Mouse (Mus musculus): ENCODE measurements around the gene Hipk1.
A peak's percentile ranks its signal among the peaks of the same experiment; 100 is the strongest.
"Not testable (repeated sequence)": the region's sequence is repeated elsewhere in the genome, so short reads cannot be mapped to it uniquely, and the experiment has no call there.

Hipk1 gene

GRCm38 (mm10) chr3:103791230-103792110 is at the start of gene Hipk1:
Gene Hipk1 (minus strand): TSS chr3:103791563.
- peak; percentile 93 for DNase-seq (ENCODE audit: low spot score)

GRCm38 (mm10) chr3:103840946-103841345 is 49.6 kb upstream of the Hipk1 start:
- DNase-seq (ENCODE audit: low spot score) = not testable (repeated sequence)

- not testable (repeated sequence) for DNase-seq (ENCODE audit: low spot score)
These were observed 48.8 kb upstream of the Hipk1 start for GRCm38 (mm10) chr3:103840195-103840594.

- no peak for DNase-seq (ENCODE audit: low spot score)
These were observed 48.3 kb upstream of the Hipk1 start for GRCm38 (mm10) chr3:103839711-103840110.

- DNase-seq (ENCODE audit: low spot score) = no peak
These were observed 45.1 kb upstream of the Hipk1 start for GRCm38 (mm10) chr3:103836453-103836852.

DNA sequence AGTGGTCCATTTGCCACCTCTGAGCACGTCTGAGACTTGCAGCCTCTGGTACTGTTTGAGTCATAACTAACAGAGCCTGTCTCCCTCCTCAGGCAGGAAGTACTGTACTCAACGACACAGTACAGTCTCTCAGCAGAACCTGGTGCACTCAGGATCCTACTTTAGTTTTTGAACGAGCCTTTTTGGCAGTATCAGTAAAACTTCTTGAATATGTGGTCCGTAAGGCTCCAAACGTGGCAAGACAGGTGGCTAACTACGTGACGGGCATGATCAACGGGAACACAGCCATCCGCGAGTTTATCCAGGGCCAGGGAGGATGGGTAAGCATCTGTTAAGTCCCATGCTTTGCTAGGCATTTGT is 44.6 kb upstream of the Hipk1 start:
- no peak for DNase-seq (ENCODE audit: low spot score)

DNA sequence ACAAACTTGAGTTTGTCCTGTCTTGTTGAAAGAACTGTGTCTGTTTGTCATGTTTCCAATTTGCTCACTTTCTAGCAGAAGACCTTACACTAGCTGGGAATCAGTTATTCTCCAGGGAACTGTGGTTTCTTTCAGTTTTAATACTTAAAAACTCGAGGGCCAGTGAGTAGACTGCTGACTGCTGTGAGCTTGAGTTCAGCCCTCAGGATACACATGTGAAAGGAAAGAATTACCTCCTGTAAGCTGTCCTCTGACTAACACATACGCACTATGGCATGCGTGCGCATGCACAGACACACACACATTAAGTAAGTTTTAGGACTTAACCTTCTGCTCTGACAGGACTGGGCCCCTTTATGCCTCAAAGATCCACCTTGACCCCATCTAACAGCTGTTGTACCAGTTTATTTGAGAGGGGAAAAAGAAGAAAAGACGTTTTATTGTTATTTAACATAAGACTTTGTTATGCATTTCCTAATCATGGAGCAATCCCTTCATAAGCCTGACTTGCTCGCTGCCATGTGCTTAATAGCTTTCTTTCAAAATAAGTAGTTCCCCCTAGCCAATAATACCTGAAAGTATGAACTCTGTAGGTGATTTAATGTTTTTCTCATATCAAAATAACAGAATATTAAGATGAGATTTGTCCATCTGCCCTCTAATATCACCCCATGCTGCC is 44.0 kb upstream of the Hipk1 start:
- no peak for DNase-seq (ENCODE audit: low spot score)

GRCm38 (mm10) chr3:103834001-103834400 is 42.6 kb upstream of the Hipk1 start:
- DNase-seq (ENCODE audit: low spot score) = no peak

DNA sequence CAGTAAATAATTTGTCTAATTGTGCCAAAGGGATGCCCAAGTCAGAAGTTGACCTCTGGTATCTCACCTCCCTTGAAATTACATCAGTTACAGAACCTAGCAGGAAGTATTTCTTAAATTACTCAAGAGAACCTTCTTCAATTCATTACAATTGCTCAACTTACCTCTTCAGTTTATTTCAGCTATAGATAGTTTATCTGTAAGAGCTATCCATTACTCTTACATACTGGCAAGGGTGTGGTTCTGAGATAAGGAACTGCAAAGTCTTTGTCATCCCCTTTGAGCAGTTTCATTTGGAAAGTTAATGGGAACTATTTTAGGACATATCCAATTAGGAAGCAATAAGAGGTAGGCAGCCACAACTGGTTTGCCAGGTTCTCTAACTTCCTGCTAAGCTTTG is 41.1 kb upstream of the Hipk1 start, which contains the start of gene Bcl2l15:
Gene Bcl2l15 (plus strand): TSS at position 176 of the 400 bp plus-strand sequence.
- no peak for DNase-seq (ENCODE audit: low spot score)

GRCm38 (mm10) chr3:103831146-103831545 is 39.8 kb upstream of the Hipk1 start:
- no peak for DNase-seq (ENCODE audit: low spot score)

DNA sequence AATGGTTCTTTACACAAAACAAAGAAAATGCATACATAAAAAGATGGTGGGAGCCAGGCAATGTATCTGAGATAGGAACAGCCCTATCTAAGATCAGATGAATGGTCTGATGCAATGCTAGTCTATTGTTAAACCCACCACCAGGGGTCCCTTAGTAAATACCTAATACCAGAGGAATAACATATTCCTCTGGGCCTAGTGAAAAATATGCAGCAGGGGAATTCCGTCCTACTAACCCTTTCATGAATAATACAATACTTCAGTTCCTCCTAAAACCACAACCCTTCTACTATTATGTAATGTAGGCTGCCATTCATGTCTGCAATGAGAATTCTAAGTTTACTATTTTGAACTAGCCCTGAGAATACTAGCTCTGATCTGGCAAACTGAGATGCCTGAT is 39.3 kb upstream of the Hipk1 start:
- DNase-seq (ENCODE audit: low spot score) = not testable (repeated sequence)

DNA sequence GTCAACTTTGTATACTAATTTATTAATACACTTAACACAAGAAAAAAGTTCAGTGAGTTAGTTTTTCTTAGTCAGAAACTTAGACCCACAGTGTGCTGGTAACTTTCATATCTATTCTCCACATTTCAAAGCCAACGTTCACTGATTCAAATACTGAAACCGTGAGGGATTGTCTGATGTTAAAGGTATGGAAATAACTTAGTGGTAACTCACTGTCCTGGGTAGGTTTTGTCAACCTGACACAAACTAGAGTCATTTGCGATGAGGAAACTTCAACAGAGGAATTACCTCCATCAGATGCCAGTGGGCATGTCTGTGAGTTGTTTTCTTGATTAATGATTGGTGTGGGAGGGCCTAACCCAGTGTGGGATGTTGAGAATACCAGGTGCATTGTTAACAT is 37.7 kb upstream of the Hipk1 start:
- DNase-seq (ENCODE audit: low spot score) = no peak

DNA sequence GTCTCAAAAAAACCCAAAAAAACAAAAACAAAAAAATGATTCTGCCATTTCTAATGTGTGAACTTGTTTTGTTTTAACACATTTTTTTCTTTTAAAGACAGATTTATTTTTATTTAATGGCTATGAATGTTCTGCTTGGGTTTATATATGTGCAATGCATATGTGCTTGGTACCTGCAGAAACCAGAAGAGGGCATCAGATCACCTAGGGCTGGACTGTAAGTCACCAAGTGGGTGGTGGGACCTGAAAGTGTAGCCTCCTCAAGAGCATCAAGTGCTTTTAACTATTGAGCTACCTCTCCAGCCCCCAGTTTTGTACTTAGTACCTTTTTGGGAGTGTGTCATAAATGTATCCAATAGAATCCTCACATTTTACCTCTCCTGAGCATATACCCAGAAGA is 36.2 kb upstream of the Hipk1 start:
- DNase-seq (ENCODE audit: low spot score) = no peak

GRCm38 (mm10) chr3:103810967-103811366 is 19.6 kb upstream of the Hipk1 start:
- DNase-seq (ENCODE audit: low spot score) = no peak

GRCm38 (mm10) chr3:103809799-103810150 is 18.4 kb upstream of the Hipk1 start:
- no peak for DNase-seq (ENCODE audit: low spot score)

- DNase-seq (ENCODE audit: low spot score) = peak; percentile 97
These were observed 17.8 kb upstream of the Hipk1 start, which contains the start of the genes Dclre1b, Ap4b1 and Gm43064 for GRCm38 (mm10) chr3:103808891-103809798. Gene Dclre1b (minus strand): TSS chr3:103809444. Gene Ap4b1 (plus strand): TSS chr3:103809520. Gene Gm43064 (plus strand): TSS chr3:103809573.

DNA sequence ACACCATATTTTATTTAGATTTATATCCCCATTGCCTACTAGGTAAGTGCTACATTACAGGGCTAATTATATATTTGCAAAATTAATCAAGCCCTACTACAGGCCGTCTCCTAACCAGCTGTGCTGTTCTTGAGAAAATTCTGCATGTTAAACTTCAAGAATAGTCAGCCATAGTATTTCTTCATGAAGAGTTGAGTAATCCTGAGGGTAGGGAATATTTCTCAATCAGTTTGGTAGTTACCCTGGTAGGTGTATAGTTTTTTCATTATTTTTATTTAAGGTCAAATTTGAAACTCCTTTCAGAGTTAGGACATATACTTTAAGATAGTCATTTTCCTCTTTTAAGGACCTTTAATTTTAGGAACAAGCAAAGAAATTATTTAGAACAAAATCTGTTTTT is 14.3 kb upstream of the Hipk1 start:
- no peak for DNase-seq (ENCODE audit: low spot score)

DNA sequence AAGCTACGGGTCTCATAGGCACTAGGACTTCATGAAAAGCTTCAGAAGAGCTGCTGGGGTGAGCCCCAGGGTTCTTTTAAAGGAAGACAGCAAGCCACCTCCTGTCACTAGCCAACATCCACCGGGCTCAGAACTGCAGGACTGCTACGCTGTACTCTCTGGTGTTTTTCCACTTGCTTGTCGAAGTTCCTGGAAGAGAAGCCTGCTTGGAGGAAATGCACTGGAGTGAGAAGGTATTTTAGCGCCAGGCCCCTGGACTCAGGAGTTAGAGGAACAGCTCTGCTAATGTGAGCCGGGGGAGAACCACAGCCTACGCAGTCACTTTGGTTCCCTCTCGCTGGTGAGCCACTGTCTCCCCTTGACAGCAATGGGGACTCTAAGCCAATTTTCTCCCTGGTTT is 11.5 kb upstream of the Hipk1 start:
- DNase-seq (ENCODE audit: low spot score) = no peak

- DNase-seq (ENCODE audit: low spot score) = no peak
These were observed 10.5 kb upstream of the Hipk1 start for GRCm38 (mm10) chr3:103801631-103802531.

GRCm38 (mm10) chr3:103799507-103799906 is 8.1 kb upstream of the Hipk1 start:
- DNase-seq (ENCODE audit: low spot score) = no peak

DNA sequence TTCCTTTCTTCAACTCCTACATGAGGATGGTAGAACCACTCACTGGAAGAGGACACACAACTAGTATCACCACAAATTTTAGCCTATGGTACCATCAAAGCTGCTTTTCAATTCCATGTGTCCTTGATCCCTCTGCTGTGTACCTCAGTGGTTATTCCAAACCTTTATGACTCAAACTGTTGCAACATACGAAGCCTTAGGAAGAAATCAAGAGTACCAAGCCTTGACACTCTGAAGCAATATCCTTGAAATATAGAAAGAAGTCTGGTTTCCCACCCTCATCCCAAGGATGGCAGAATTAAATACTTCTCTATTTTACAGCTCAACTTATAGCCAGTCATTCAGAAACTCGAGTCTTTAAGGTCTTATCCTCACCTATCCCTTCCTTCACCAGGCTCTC is 5.0 kb upstream of the Hipk1 start:
- no peak for DNase-seq (ENCODE audit: low spot score)

Measured in embryo, embryonic 10.5 days (tissue).